Mouse (Mus musculus): ENCODE data around the gene Frat2. TPM values are rescaled to one million over a fixed set of nuclear protein-coding genes. Genes with fewer than 3 reads are reported as not detected.

Frat2 gene
- 138 TPM for total RNA-seq (2023)

DNA sequence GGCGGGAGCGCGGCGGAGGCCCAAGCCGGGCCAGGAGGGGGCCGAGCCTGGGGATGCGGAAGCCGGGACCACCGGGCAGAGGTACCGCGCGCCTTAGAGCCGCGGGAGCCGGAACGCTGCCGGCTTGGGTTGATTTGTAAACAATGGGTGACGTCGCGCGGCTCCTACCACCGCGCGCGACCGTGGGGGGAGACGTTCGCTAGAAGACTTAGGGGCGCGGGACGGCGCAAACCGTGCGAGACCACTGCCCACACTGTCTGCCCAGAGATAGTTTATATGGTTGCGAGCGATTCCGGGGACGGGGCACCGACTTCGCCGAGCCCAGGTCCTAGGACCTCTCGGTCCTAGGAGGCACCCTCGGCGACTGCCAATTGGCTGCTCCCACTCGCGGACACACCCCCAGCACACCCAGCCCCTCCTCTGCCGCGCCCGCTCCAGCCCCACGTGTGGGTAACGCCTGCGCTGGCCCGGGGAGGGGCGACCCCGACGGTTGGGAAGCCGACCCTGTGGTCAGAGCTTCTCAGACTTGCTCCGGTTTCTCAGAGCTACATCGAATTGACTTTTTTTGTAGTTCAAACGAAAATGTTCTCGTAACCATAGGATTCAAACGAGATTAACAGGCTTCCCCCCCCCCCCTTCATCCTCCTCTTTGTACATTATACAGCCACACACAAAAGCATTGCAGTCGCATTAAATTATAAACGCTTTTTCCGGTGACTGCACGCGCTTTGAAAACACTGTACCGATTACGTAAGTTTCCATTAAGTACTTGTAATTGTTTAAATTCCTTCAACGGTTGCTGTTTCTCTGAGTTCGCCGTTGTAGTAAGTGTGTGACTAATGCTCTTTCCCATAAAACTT, at the start of gene Frat2:
Gene Frat2, minus strand, starts transcription at position 141 of the 860 bp plus-strand sequence.

DNA sequence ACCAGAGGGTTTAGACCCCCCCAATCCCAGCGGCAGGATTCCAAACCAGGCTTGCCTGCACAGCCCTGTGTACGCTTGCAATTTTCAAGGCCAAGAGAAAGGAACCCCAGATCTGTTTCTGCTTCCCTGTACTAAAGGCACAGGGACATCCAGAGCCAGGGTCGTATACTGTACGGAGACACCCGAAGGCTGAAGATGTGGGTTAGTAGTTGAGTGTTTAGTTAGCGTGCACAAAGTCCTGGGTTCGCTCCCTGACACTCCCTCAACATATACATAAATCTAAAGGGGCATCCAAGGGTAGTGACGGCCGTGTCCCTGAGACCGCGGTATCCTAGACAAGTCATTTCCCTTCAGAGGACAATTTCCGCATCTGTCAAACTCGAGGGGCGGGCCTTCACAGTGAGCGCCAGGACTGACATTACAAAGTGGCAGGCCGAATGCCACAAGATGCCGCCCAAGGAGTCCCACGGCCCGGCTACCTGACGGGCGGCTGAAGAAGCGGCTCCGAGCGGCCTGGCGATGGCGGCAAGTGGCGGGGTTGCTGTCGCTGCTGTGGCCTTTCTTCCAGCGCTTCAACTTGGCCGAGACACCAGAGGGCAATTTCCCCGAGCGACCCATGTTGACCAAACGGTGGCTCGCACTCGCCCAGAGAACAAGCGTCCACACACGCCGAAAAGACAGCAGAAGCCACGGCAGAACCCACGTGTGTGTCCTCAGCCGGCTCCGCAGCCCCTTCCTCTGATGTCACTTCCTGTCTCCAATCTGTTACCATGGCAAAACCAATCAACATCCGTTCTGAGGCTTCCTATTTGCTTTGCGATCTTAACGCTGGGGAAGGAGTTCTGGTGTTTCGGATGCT, 47.8 kb upstream of the Frat2 start, which contains the start of gene Rrp12:
Gene Rrp12, minus strand, starts transcription at position 714 of the 859 bp plus-strand sequence.

DNA sequence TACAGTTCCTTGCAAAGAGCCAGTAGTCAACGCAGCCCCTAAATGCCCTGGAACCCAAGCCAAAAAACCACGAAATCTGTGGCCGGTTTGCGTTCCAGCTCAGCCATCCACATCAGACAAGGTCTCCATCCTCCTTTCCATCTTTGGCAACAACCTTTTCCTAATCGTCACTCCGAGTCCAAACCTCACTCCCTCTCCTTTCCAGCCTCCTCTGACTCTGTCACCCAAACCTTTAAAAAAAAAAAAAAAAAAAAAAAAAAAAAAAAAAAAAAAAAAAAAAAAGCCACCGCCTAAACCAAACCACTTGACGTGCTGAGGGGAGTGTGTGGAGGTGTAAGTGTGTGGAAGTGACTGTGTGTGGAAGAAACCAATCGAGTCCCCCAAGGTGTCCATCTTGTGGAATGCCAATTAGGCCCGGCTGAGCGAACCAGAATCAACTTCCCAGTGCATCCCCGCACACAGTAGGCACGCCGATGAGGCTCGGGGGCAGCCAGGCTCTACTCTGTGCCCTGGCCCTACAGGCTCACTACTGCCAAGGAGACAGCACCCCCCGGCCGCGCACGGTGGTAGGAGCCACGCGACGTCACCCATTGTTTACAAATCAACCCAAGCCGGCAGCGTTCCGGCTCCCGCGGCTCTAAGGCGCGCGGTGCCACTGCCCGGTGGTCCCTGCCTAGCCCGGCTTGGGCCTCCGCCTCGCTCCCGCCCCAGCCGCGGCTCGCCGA, 18.4 kb downstream of the Frat2 start, which contains the start of gene Frat1:
Gene Frat1, plus strand, starts transcription at position 590 of the 725 bp plus-strand sequence.

DNA sequence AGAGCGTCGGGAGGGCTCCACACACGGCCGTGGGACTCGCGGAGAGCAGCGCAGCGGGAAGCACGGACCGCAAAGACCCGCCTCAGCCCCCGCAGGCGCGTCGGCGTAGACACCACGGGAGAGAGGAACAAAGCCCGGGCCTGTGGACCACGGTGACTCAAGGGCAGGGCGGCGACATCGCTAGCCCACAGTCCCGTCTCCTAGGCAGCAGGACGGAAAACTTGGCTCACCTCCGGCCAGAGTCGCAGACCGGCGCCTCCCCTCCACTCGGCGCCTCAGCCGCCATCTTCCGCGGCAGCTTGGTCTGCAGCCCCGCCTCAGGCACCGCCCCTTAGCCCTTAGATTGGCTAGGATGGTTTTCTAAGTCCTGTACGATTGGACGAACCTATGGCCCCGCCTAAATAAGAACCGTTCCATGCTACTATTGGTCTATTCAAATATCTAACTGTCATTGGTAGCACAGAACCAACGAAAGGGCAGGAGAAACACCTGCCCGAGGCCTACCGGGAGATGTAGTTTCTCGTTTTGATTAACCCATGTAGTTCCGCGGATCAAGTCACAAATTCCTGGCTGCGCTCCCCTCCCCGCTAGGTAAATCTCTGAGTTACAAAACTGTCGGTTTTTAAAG, 46.1 kb downstream of the Frat2 start, which contains the start of gene Arhgap19:
Gene Arhgap19, minus strand, starts transcription at position 306 of the 628 bp plus-strand sequence.

Other genes with a start within 250 kb of the Frat2 start
- 0.21 TPM for gene Slit1, start 104.5 kb downstream of the Frat2 start, total RNA-seq (2023)
- gene Arhgap19, start 46.1 kb downstream of the Frat2 start, total RNA-seq (2023): 2.7 TPM
- 72.4 TPM for gene Frat1, start 18.2 kb downstream of the Frat2 start, total RNA-seq (2023)
- 29.6 TPM for gene Rrp12, start 48.0 kb upstream of the Frat2 start, total RNA-seq (2023)
- gene Pgam1, start 63.8 kb upstream of the Frat2 start, total RNA-seq (2023): 50.5 TPM
- 46.8 TPM for gene Exosc1, start 85.3 kb upstream of the Frat2 start, total RNA-seq (2023)
- 37.5 TPM for gene Zdhhc16, start 85.3 kb upstream of the Frat2 start, total RNA-seq (2023)
- 135 TPM for gene Mms19, start 133.0 kb upstream of the Frat2 start, total RNA-seq (2023)
- 7.4 TPM for gene Ubtd1, start 133.6 kb upstream of the Frat2 start, total RNA-seq (2023)
- not detected for gene Ankrd2, start 187.9 kb upstream of the Frat2 start, total RNA-seq (2023)
- not detected for gene Hoga1, start 197.5 kb upstream of the Frat2 start, total RNA-seq (2023)
- gene 4933411K16Rik, start 204.1 kb upstream of the Frat2 start, total RNA-seq (2023): not detected
- gene Morn4, start 238.2 kb upstream of the Frat2 start, total RNA-seq (2023): 0.41 TPM
- 51.7 TPM for gene Pi4k2a, start 242.3 kb upstream of the Frat2 start, total RNA-seq (2023)